Mouse (Mus musculus) lung, embryonic 14.5 days (tissue): Measurements from ENCODE around the gene Snai1. TPM values are rescaled to one million over a fixed set of nuclear protein-coding genes. Genes with fewer than 3 reads are reported as not detected.

Experiments used
- ATAC-seq: fragments of 200-750 bp; cut with Nextera tagmentation; 2 replicates; pipeline ENCODE4 v1.8.0; 2017; ENCODE audit warnings: mild to moderate bottlenecking, moderate TSS enrichment, moderate library complexity; ENCODE audit not compliant: insufficient read depth
- DNase-seq: peaks from one replicate; pipeline ENCODE4 v3.0.0-alpha.2; 2015
- H3K27ac ChIP-seq: fragments of 300-500 bp; sonication (generic); 2 replicates; pipeline ENCODE4 v1.5.1; 2014; ENCODE audit warnings: low read depth, mild to moderate bottlenecking, moderate library complexity
- H3K27me3 ChIP-seq: fragments of 300-500 bp; sonication (generic); 2 replicates; pipeline ENCODE4 v1.6.1; 2014; ENCODE audit warnings: low read length, control low read depth; ENCODE audit not compliant: insufficient read depth
- H3K36me3 ChIP-seq: fragments of 300-500 bp; sonication (generic); 2 replicates; pipeline ENCODE4 v1.6.1; 2014; ENCODE audit warnings: control low read depth; ENCODE audit not compliant: insufficient read depth
- H3K4me1 ChIP-seq: fragments of 300-500 bp; sonication (generic); 2 replicates; pipeline ENCODE4 v1.6.1; 2014; ENCODE audit warnings: antibody characterized with exemption, control low read depth; ENCODE audit not compliant: insufficient read depth
- H3K4me2 ChIP-seq: fragments of 300-500 bp; sonication (generic); 2 replicates; pipeline ENCODE4 v1.6.1; 2014; ENCODE audit warnings: mild to moderate bottlenecking
- H3K4me3 ChIP-seq: fragments of 300-500 bp; sonication (generic); 2 replicates; pipeline ENCODE4 v1.5.1; 2014; ENCODE audit warnings: low read depth, low read length
- H3K9ac ChIP-seq: fragments of 300-500 bp; sonication (generic); 2 replicates; pipeline ENCODE4 v1.6.1; 2014
- H3K9me3 ChIP-seq: fragments of 300-500 bp; sonication (generic); 2 replicates; pipeline ENCODE4 v1.6.1; 2016; ENCODE audit warnings: low read depth, low read length, control low read depth
- CTCF ChIP-seq: IDR thresholded peaks from 2 replicates; pipeline ENCODE4 v1.5.1; 2016; ENCODE audit warnings: antibody characterized with exemption, low read depth
- WGBS: fragments of 180-500 bp; shearing (Covaris S2); extraction: QIAGEN DNeasy Blood & Tissue Kit; methylation state at CpG from one replicate; pipeline ENCODE4 v1.1.7; 2014; 5-methylcytosine and 5-hydroxymethylcytosine counted together
- polyA plus RNA-seq: library from polyadenylated mRNA; unstranded; fragments of >200 nt; fragmentation: Nextera tagmentation; extraction: Ambion mirVana; gene quantifications from 2 replicates; pipeline ENCODE4 v1.2.1, GENCODE M21; 2014

The Snai1 gene
- polyA plus RNA-seq, 1 experiment from 2014 or later, result 162 TPM

DNA sequence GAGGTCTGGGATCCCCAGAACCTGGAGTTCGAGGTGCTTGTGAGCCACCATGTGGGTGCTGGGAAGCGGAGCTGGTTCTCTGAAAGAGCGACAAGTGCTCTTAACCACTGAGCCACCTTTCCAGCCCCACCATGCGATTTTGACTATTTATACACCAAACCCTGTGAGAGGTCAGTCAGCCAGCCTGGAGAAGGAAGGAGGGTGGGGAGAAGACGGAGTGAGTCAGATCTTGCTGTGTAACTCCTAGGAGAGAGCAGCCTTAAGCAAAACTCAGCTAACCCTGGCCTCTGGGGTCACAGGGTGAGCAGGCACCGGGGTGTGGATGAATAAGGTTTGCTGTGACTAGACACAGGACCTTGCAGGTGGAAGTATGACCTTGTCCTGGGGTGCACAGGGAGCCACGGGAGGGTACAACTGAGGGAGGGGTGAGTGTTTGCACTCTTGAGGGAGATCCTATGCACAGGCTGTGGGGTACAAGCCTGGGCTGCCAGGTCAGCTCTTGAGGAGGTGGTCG is 12.4 kb downstream of the Snai1 start:
- H3K9me3 ChIP-seq, result no peaks in the 10 kb centered on the region
- no peak overlapping the region for H3K4me3 ChIP-seq
- no peak for ATAC-seq
- H3K36me3 ChIP-seq, result no peaks in the 10 kb centered on the region
- H3K27me3 ChIP-seq, result no peaks in the 10 kb centered on the region
- no peak for TF ChIP-seq CTCF
- 58% methylated on average over 8 of the region's 8 CpGs for WGBS
- H3K4me2 ChIP-seq, result no peak overlapping the region
- DNase-seq, result no peak
- H3K9ac ChIP-seq, result no peak overlapping the region
- no peak overlapping the region for H3K27ac ChIP-seq
- 0 out of 2 replicates have a peak, but pooled peaks cover 6% of the 10 kb centered on the region for H3K4me1 ChIP-seq

DNA sequence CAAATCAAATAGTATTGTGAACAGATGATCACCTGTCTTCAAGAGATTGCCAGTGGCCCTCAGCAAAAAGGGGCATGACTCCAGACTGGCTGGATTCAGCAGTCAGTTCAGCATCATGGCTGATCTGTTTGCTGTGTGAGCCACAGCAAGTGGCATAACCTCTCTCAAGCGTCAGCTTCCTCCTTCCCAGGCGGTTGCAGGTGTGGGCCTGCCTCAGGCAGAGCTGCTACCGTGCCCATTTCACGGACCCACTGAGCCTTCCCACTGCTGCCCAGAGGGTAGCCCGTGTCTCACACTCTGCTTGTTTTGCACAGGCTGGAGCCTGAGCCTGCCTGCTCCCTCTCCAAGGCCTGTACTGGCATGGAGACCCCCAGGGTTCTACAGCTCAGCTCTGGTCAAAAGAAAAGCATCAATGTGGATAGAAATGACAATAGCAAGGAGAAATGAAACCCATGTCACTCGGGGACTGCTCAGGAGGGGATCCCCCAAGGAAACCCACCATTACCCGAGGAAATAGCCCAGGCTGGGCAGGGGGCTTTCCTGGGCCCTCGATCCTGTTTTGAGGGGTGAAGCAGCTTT is 13.4 kb downstream of the Snai1 start:
- Histone ChIP-seq H3K4me1 (0 out of 2 replicates have a peak, but pooled peaks cover 4% of the 10 kb centered on the region), H3K27me3 (no peaks in the 10 kb centered on the region), H3K4me3 (no peak overlapping the region), H3K9me3 (no peaks in the 10 kb centered on the region), H3K9ac (no peak overlapping the region), H3K36me3 (no peaks in the 10 kb centered on the region), H3K4me2 (no peak overlapping the region), H3K27ac (no peak overlapping the region)
- DNase-seq, result no peak
- ATAC-seq, result no peak
- TF ChIP-seq CTCF, result no peak
- 79% methylated on average over 8 of the region's 8 CpGs for WGBS

DNA sequence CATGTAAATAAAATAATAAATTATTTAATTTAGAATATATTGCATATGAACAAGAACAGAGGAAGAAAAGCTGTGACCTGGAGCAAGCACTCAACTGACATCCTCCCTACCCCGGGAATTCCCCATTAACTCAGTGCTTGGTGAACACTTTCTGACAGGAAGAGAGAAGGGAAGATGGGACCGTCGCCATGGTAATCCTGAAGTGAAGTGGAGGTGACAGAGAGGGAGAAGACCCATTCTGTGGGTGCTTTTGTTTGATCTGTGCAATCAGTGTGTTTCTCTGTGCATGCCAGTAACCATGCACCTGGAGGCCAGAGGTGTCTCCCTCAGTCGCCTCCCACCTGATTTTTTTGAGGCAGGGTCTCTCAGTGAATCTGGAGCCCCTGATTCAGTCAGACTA is 14.3 kb downstream of the Snai1 start:
- 72% methylated on average over 4 of the region's 4 CpGs for WGBS
- H3K9ac ChIP-seq, result no peak overlapping the region
- no peak for ATAC-seq

GRCm38 (mm10) chr2:167552927-167553402 is 15.0 kb downstream of the Snai1 start:
- no peaks in the 10 kb centered on the region for H3K36me3 ChIP-seq
- ATAC-seq, result peak; percentile 36
- 0 out of 2 replicates have a peak, but pooled peaks cover 3% of the 10 kb centered on the region for H3K4me1 ChIP-seq
- no peaks in the 10 kb centered on the region for H3K27me3 ChIP-seq
- no peak overlapping the region for H3K4me3 ChIP-seq
- no peaks in the 10 kb centered on the region for H3K9me3 ChIP-seq
- H3K4me2 ChIP-seq, result no peak overlapping the region
- no peak for DNase-seq
- no peak overlapping the region for H3K9ac ChIP-seq
- 0 out of 2 replicates have a peak overlapping the region, but pooled peaks have one; percentile 25 for H3K27ac ChIP-seq
- no peak for TF ChIP-seq CTCF
- 21% methylated on average over 11 of the region's 11 CpGs for WGBS

More for the DNA sequence above, 14.3 kb downstream of the Snai1 start:
- H3K27ac ChIP-seq, result no peak overlapping the region
- no peak overlapping the region for H3K4me3 ChIP-seq
- H3K36me3 ChIP-seq, result no peaks in the 10 kb centered on the region
- no peak overlapping the region for H3K4me2 ChIP-seq
- H3K4me1 ChIP-seq, result 0 out of 2 replicates have a peak, but pooled peaks cover 3% of the 10 kb centered on the region
- DNase-seq, result no peak
- no peak for TF ChIP-seq CTCF
- no peaks in the 10 kb centered on the region for H3K27me3 ChIP-seq
- H3K9me3 ChIP-seq, result no peaks in the 10 kb centered on the region

DNA sequence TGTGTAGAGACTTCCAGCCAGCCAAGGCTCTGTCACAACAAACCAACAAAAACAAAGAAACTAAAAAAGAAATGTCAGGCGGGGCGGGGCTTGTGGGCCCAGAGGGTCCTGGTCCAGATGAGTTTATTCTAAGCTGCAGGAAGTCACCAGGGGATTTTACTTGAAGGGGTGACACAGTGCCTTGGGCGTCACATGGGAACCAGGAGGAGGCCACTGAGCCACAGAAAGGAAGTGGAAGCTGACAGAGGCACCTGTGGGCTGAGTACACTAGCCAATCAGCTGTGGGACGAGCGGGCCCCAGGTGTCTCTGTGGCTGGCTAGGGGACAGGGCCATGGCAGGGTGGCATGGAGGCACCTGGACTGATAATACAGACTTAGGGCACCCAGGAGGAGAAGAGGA is 17.8 kb downstream of the Snai1 start:
- DNase-seq (no peak), ATAC-seq (no peak)
- 84% methylated on average over 5 of the region's 5 CpGs for WGBS
- Histone ChIP-seq H3K36me3 (no peaks in the 10 kb centered on the region), H3K4me3 (no peak overlapping the region), H3K27ac (no peak overlapping the region), H3K9ac (no peak overlapping the region), H3K27me3 (no peaks in the 10 kb centered on the region), H3K9me3 (no peaks in the 10 kb centered on the region), H3K4me1 (peaks cover 7% of the 10 kb centered on the region; the same call in 1 of the 2 replicates), H3K4me2 (no peak overlapping the region)
- no peak for TF ChIP-seq CTCF

GRCm38 (mm10) chr2:167559413-167559812 is 21.4 kb downstream of the Snai1 start:
- H3K4me3 ChIP-seq, result peak overlapping the region; percentile 18
- H3K9me3 ChIP-seq, result no peaks in the 10 kb centered on the region
- H3K4me1 ChIP-seq, result peaks cover 27% of the 10 kb centered on the region
- DNase-seq, result peak; percentile 30
- H3K27me3 ChIP-seq, result no peaks in the 10 kb centered on the region
- H3K36me3 ChIP-seq, result no peaks in the 10 kb centered on the region
- ATAC-seq, result no peak
- H3K4me2 ChIP-seq, result peak overlapping the region; percentile 54
- H3K9ac ChIP-seq, result peak overlapping the region; percentile 52
- TF ChIP-seq CTCF, result no peak
- 13% methylated on average over 27 of the region's 27 CpGs for WGBS
- H3K27ac ChIP-seq, result peak overlapping the region; percentile 50; the same call in 1 of the 2 replicates

DNA sequence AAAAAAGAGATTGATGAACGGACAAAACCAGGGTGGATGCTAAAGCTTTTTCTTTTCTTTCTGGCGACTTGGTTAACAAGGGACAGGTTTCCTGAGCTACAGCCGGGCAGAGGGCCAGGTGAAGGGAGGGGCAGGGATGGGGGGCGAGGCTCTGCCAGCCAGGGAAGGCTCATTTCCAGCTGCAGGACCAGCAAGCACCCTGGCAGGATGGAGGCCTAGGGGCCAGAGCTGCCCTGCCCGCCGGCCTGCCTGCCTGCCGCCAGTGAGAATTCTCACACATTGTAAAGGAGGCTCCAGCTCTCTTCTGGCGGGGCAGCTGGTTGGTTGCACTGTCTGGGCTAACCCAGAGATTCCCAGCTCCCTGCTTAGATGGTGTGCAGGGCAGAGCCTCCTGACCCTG is 24.1 kb downstream of the Snai1 start:
- Histone ChIP-seq H3K36me3 (no peaks in the 10 kb centered on the region), H3K4me3 (no peak overlapping the region), H3K27ac (peak overlapping the region; percentile 95), H3K4me1 (peaks cover 36% of the 10 kb centered on the region), H3K9me3 (no peaks in the 10 kb centered on the region), H3K9ac (no peak overlapping the region), H3K4me2 (no peak overlapping the region), H3K27me3 (no peaks in the 10 kb centered on the region)
- no peak for ATAC-seq
- DNase-seq, result no peak
- 20% methylated on average over 8 of the region's 8 CpGs for WGBS
- TF ChIP-seq CTCF, result no peak
